Mouse (Mus musculus) lung, embryonic 14.5 days (tissue): Measurements from ENCODE around the gene Smim14. TPM values are rescaled to one million over a fixed set of nuclear protein-coding genes. Genes with fewer than 3 reads are reported as not detected.

Source experiments
- ATAC-seq: fragments of 200-750 bp; cut with Nextera tagmentation; 2 replicates; pipeline ENCODE4 v1.8.0; 2017; ENCODE audit warnings: mild to moderate bottlenecking, moderate TSS enrichment, moderate library complexity; ENCODE audit not compliant: insufficient read depth
- DNase-seq: peaks from one replicate; pipeline ENCODE4 v3.0.0-alpha.2; 2015
- H3K27ac ChIP-seq: fragments of 300-500 bp; sonication (generic); 2 replicates; pipeline ENCODE4 v1.5.1; 2014; ENCODE audit warnings: low read depth, mild to moderate bottlenecking, moderate library complexity
- H3K27me3 ChIP-seq: fragments of 300-500 bp; sonication (generic); 2 replicates; pipeline ENCODE4 v1.6.1; 2014; ENCODE audit warnings: low read length, control low read depth; ENCODE audit not compliant: insufficient read depth
- H3K36me3 ChIP-seq: fragments of 300-500 bp; sonication (generic); 2 replicates; pipeline ENCODE4 v1.6.1; 2014; ENCODE audit warnings: control low read depth; ENCODE audit not compliant: insufficient read depth
- H3K4me1 ChIP-seq: fragments of 300-500 bp; sonication (generic); 2 replicates; pipeline ENCODE4 v1.6.1; 2014; ENCODE audit warnings: antibody characterized with exemption, control low read depth; ENCODE audit not compliant: insufficient read depth
- H3K4me2 ChIP-seq: fragments of 300-500 bp; sonication (generic); 2 replicates; pipeline ENCODE4 v1.6.1; 2014; ENCODE audit warnings: mild to moderate bottlenecking
- H3K4me3 ChIP-seq: fragments of 300-500 bp; sonication (generic); 2 replicates; pipeline ENCODE4 v1.5.1; 2014; ENCODE audit warnings: low read depth, low read length
- H3K9ac ChIP-seq: fragments of 300-500 bp; sonication (generic); 2 replicates; pipeline ENCODE4 v1.6.1; 2014
- H3K9me3 ChIP-seq: fragments of 300-500 bp; sonication (generic); 2 replicates; pipeline ENCODE4 v1.6.1; 2016; ENCODE audit warnings: low read depth, low read length, control low read depth
- CTCF ChIP-seq: IDR thresholded peaks from 2 replicates; pipeline ENCODE4 v1.5.1; 2016; ENCODE audit warnings: antibody characterized with exemption, low read depth
- WGBS: fragments of 180-500 bp; shearing (Covaris S2); extraction: QIAGEN DNeasy Blood & Tissue Kit; methylation state at CpG from one replicate; pipeline ENCODE4 v1.1.7; 2014; 5-methylcytosine and 5-hydroxymethylcytosine counted together
- polyA plus RNA-seq: library from polyadenylated mRNA; unstranded; fragments of >200 nt; fragmentation: Nextera tagmentation; extraction: Ambion mirVana; gene quantifications from 2 replicates; pipeline ENCODE4 v1.2.1, GENCODE M21; 2014

The Smim14 gene
- polyA plus RNA-seq, 1 experiment from 2014 or later, result 83.0 TPM

DNA sequence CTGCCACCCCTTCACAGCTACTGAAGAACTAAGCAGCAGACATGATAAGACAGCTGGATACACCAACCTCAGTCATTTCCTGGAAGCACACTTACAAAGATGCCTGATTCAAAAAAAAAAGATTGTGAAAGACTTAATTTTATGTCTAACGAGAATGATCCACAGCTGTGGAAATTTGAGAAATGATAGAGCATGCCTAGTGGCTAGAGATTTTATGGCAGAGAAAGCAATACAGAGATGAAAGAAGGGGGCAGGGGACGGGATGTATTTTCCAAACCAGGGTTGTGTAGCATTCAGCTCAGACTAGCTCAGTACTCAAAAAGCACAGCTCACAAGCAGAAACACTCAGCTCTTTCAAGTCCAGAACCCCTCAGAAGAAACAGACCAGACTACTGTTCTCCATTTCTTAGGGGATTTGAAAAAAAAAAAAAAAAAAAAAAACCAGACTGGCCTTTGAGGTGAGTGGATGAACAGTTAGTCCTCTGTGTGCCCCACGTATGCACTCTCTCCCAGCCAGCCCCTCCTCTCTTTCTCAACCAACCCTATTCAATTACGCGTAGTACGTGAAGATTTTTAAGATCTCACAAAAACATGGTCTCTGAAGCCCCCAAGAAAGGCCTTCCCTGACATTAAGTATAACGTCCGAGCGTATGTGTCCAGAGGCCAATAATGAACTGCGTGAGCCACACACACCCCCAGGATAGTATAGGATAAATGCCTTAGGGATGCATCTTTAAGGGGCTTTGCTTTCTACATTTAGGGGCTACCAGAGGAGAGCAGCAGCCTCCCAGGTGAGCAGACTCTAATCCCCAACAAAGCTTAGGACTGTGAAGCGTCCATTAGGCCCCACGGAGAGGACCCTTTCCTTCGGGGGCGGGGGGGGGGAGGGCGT, 102.3 kb downstream of the Smim14 start:
- Histone ChIP-seq H3K9ac (peak overlapping the region; percentile 84), H3K4me1 (no peaks in the 10 kb centered on the region), H3K36me3 (0 out of 2 replicates have a peak, but pooled peaks cover 4% of the 10 kb centered on the region), H3K9me3 (no peaks in the 10 kb centered on the region), H3K27ac (peak overlapping the region; percentile 95), H3K4me2 (peak overlapping the region; percentile 90), H3K27me3 (no peaks in the 10 kb centered on the region), H3K4me3 (peak overlapping the region; percentile 83)
- ATAC-seq, result no peak
- 5% methylated on average over 15 of the region's 15 CpGs for WGBS
- TF ChIP-seq CTCF, result no peak
- DNase-seq, result peak; percentile 55

GRCm38 (mm10) chr5:65429441-65429840, 107.5 kb downstream of the Smim14 start:
- ATAC-seq (no peak), DNase-seq (no peak)
- Histone ChIP-seq H3K4me1 (no peaks in the 10 kb centered on the region), H3K9me3 (no peaks in the 10 kb centered on the region), H3K27me3 (no peaks in the 10 kb centered on the region), H3K9ac (no peak overlapping the region), H3K4me3 (no peak overlapping the region), H3K4me2 (no peak overlapping the region), H3K27ac (no peak overlapping the region), H3K36me3 (peaks cover 23% of the 10 kb centered on the region; the same call in 1 of the 2 replicates)
- 87% methylated on average over 5 of the region's 5 CpGs for WGBS
- no peak for TF ChIP-seq CTCF

DNA sequence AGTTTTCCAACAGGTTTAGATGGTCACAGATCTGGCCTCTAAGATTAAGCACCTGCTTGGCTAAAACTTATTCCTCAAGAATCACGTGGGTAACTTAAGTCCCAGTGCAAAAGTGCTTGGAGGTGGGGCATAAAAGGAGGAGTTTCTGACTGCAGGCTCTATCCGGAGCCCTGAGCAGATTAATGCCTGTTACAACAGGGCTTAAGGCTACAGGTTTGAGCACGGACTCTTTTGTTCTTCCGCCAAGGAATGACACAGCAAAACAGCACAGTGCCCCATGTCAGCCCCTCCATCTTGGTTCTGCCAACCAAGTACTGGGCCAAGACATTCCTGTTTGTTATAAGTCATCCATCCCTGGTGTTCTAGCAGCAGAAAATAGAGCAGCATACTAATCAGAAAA, 108.7 kb downstream of the Smim14 start:
- no peak for TF ChIP-seq CTCF
- no peaks in the 10 kb centered on the region for H3K9me3 ChIP-seq
- H3K4me3 ChIP-seq, result no peak overlapping the region
- H3K27ac ChIP-seq, result no peak overlapping the region
- H3K36me3 ChIP-seq, result peaks cover 33% of the 10 kb centered on the region; the same call in 1 of the 2 replicates
- WGBS, result 45% methylated on average over 4 of the region's 4 CpGs
- ATAC-seq (no peak), DNase-seq (no peak)
- H3K9ac ChIP-seq, result no peak overlapping the region
- H3K27me3 ChIP-seq, result no peaks in the 10 kb centered on the region
- H3K4me1 ChIP-seq, result no peaks in the 10 kb centered on the region
- no peak overlapping the region for H3K4me2 ChIP-seq

GRCm38 (mm10) chr5:65425251-65425650, 111.7 kb downstream of the Smim14 start:
- Histone ChIP-seq H3K4me3 (no peak overlapping the region), H3K36me3 (peaks cover 56% of the 10 kb centered on the region), H3K27me3 (no peaks in the 10 kb centered on the region), H3K4me1 (no peaks in the 10 kb centered on the region), H3K27ac (no peak overlapping the region), H3K9ac (no peak overlapping the region), H3K9me3 (no peaks in the 10 kb centered on the region), H3K4me2 (no peak overlapping the region)
- DNase-seq (no peak), ATAC-seq (no peak)
- WGBS, result 79% methylated on average over 5 of the region's 5 CpGs
- TF ChIP-seq CTCF, result no peak

DNA sequence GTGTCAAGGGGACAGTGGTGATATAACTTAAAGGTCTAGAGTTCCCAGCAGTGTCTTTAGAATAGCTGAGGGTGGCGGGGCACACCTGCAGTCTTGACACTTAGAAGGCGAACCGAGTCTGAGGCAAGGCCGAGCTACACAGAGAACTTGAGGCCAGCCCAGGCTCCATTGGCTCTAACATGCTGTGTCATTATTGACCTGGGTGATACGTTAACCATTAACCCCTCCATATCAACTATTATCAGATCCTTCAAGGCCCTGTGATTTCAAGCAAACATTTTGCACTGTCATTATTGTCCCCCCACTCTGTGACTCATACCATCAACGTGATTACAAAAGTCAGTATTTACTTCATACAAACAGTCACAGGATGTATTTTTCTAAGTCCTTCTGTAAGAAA, 112.8 kb downstream of the Smim14 start:
- peaks cover 63% of the 10 kb centered on the region for H3K36me3 ChIP-seq
- H3K27ac ChIP-seq, result no peak overlapping the region

GRCm38 (mm10) chr5:65422803-65423202, 114.2 kb downstream of the Smim14 start:
- Histone ChIP-seq H3K27ac (no peak overlapping the region), H3K4me2 (no peak overlapping the region), H3K36me3 (peaks cover 74% of the 10 kb centered on the region), H3K4me1 (no peaks in the 10 kb centered on the region), H3K9me3 (no peaks in the 10 kb centered on the region), H3K9ac (no peak overlapping the region), H3K4me3 (no peak overlapping the region), H3K27me3 (no peaks in the 10 kb centered on the region)
- DNase-seq (no peak), ATAC-seq (no peak)
- WGBS, result 91% methylated on average over 8 of the region's 8 CpGs
- TF ChIP-seq CTCF, result no peak

More for the DNA sequence above, 112.8 kb downstream of the Smim14 start:
- H3K9me3 ChIP-seq, result no peaks in the 10 kb centered on the region
- no peaks in the 10 kb centered on the region for H3K27me3 ChIP-seq
- no peak overlapping the region for H3K4me2 ChIP-seq
- no peak for TF ChIP-seq CTCF
- no peak for DNase-seq
- H3K9ac ChIP-seq, result no peak overlapping the region
- WGBS, result 70% methylated on average over 6 of the region's 6 CpGs
- ATAC-seq, result no peak
- H3K4me1 ChIP-seq, result no peaks in the 10 kb centered on the region
- H3K4me3 ChIP-seq, result no peak overlapping the region

GRCm38 (mm10) chr5:65420822-65421221, 116.2 kb downstream of the Smim14 start:
- TF ChIP-seq CTCF, result no peak
- Histone ChIP-seq H3K27ac (no peak overlapping the region), H3K9ac (no peak overlapping the region), H3K36me3 (peaks cover 78% of the 10 kb centered on the region), H3K9me3 (no peaks in the 10 kb centered on the region), H3K4me2 (no peak overlapping the region), H3K4me3 (no peak overlapping the region), H3K27me3 (no peaks in the 10 kb centered on the region), H3K4me1 (no peaks in the 10 kb centered on the region)
- WGBS, result 75% methylated on average over 6 of the region's 6 CpGs
- DNase-seq (no peak), ATAC-seq (no peak)
